Mouse (Mus musculus) small intestine, adult 2 months (tissue): ENCODE results near the gene Ralgapa2. TPM values are rescaled to one million over a fixed set of nuclear protein-coding genes. Genes with fewer than 3 reads are reported as not detected.

Experiments used
- H3K27ac ChIP-seq: fragments of 200-500 bp; 2 replicates; pipeline ENCODE4 v1.5.1; 2012; ENCODE audit warnings: low read depth, low read length, control low read depth, inconsistent platforms; ENCODE audit not compliant: insufficient read depth
- H3K27me3 ChIP-seq: fragments of 200-500 bp; 2 replicates; pipeline ENCODE4 v1.6.1; 2012; ENCODE audit warnings: mild to moderate bottlenecking, moderate library complexity, low read length, inconsistent platforms; ENCODE audit not compliant: control insufficient read depth, insufficient read depth
- H3K36me3 ChIP-seq: fragments of 200-500 bp; 2 replicates; pipeline ENCODE4 v1.6.1; 2012; ENCODE audit warnings: mild to moderate bottlenecking, low read length, control low read depth, inconsistent platforms; ENCODE audit not compliant: control insufficient read depth, insufficient read depth
- H3K4me1 ChIP-seq: fragments of 200-500 bp; 2 replicates; pipeline ENCODE4 v1.6.1; 2012; ENCODE audit warnings: low read length, inconsistent platforms, mixed read lengths; ENCODE audit not compliant: control insufficient read depth, insufficient read depth, insufficient read length
- H3K4me3 ChIP-seq: fragments of 200-500 bp; 2 replicates; pipeline ENCODE4 v1.5.1; 2012; ENCODE audit warnings: low read depth, mild to moderate bottlenecking, control low read depth, inconsistent platforms, low read length, moderate library complexity
- CTCF ChIP-seq: fragments of 200-500 bp; IDR thresholded peaks from 2 replicates; pipeline ENCODE4 v1.5.1; 2012; ENCODE audit warnings: low read depth, mild to moderate bottlenecking, control low read depth, inconsistent platforms, low read length, moderate library complexity, mixed read lengths; ENCODE audit not compliant: insufficient replicate concordance, insufficient read length; ENCODE audit errors: extremely low read depth
- POLR2A ChIP-seq: fragments of 200-500 bp; IDR thresholded peaks from 2 replicates; pipeline ENCODE4 v1.6.1; 2012; ENCODE audit warnings: low read depth, mild to moderate bottlenecking, control low read depth, inconsistent platforms, low read length, moderate library complexity
- WGBS: fragments of 180-500 bp; shearing (Covaris S2); methylation state at CpG from one replicate; pipeline ENCODE4 v1.1.7; 2018; 5-methylcytosine and 5-hydroxymethylcytosine counted together
- polyA plus RNA-seq: library from polyadenylated mRNA; depleted of rRNA; stranded (reverse); fragments of >200 nt; gene quantifications from 2 replicates; pipeline ENCODE4 v1.2.3, GENCODE M21; 2012

Gene Ralgapa2
- polyA plus RNA-seq, 1 experiment: 14.8 TPM

GRCm38 (mm10) chr2:146320666-146321065 lies 191.5 kb downstream of the Ralgapa2 start:
- H3K27me3 ChIP-seq: no peaks in the 10 kb centered on the region
- 40% methylated on average over 2 of the region's 2 CpGs for WGBS
- no peak for TF ChIP-seq POLR2A
- TF ChIP-seq CTCF: no peak
- peaks cover 3% of the 10 kb centered on the region for H3K4me1 ChIP-seq
- no peak overlapping the region for H3K4me3 ChIP-seq
- H3K27ac ChIP-seq: no peak overlapping the region
- H3K36me3 ChIP-seq: peaks cover 10% of the 10 kb centered on the region

- no peak overlapping the region for H3K4me3 ChIP-seq
- H3K4me1 ChIP-seq: no peaks in the 10 kb centered on the region
- WGBS: 39% methylated on average over 5 of the region's 5 CpGs
- H3K27ac ChIP-seq: no peak overlapping the region
- TF ChIP-seq POLR2A (no peak), CTCF (no peak)
- peaks cover 23% of the 10 kb centered on the region for H3K36me3 ChIP-seq
- H3K27me3 ChIP-seq: no peaks in the 10 kb centered on the region
Measured at GRCm38 (mm10) chr2:146314751-146315150, 197.4 kb downstream of the Ralgapa2 start.

- TF ChIP-seq POLR2A (no peak), CTCF (no peak)
- Histone ChIP-seq H3K27me3 (no peaks in the 10 kb centered on the region), H3K36me3 (peaks cover 25% of the 10 kb centered on the region), H3K27ac (no peak overlapping the region), H3K4me3 (no peak overlapping the region), H3K4me1 (no peaks in the 10 kb centered on the region)
- 89% methylated on average over 4 of the region's 4 CpGs for WGBS
Measured at GRCm38 (mm10) chr2:146313811-146314210, 198.3 kb downstream of the Ralgapa2 start.

GRCm38 (mm10) chr2:146310760-146311159 lies 201.4 kb downstream of the Ralgapa2 start:
- WGBS: 82% methylated on average over 3 of the region's 3 CpGs
- no peak for TF ChIP-seq CTCF
- TF ChIP-seq POLR2A: no peak

GRCm38 (mm10) chr2:146310291-146310690 lies 201.9 kb downstream of the Ralgapa2 start:
- Histone ChIP-seq H3K27ac (no peak overlapping the region), H3K4me1 (no peaks in the 10 kb centered on the region), H3K4me3 (no peak overlapping the region), H3K36me3 (peaks cover 24% of the 10 kb centered on the region), H3K27me3 (no peaks in the 10 kb centered on the region)
- 65% methylated on average over 6 of the region's 6 CpGs for WGBS
- TF ChIP-seq CTCF (no peak), POLR2A (no peak)

More at GRCm38 (mm10) chr2:146310760-146311159, 201.4 kb downstream of the Ralgapa2 start:
- Histone ChIP-seq H3K27me3 (no peaks in the 10 kb centered on the region), H3K36me3 (peaks cover 24% of the 10 kb centered on the region), H3K4me3 (no peak overlapping the region), H3K4me1 (no peaks in the 10 kb centered on the region), H3K27ac (no peak overlapping the region)

- 94% methylated on average over 2 of the region's 2 CpGs for WGBS
- peaks cover 22% of the 10 kb centered on the region for H3K36me3 ChIP-seq
- H3K27me3 ChIP-seq: no peaks in the 10 kb centered on the region
- no peak overlapping the region for H3K27ac ChIP-seq
- no peak overlapping the region for H3K4me3 ChIP-seq
- no peaks in the 10 kb centered on the region for H3K4me1 ChIP-seq
- TF ChIP-seq CTCF (no peak), POLR2A (no peak)
Measured at GRCm38 (mm10) chr2:146309413-146309812, 202.7 kb downstream of the Ralgapa2 start.

- H3K36me3 ChIP-seq: peaks cover 14% of the 10 kb centered on the region; the same call in 1 of the 2 replicates
- TF ChIP-seq POLR2A (no peak), CTCF (no peak)
- H3K4me3 ChIP-seq: no peak overlapping the region
- no peaks in the 10 kb centered on the region for H3K4me1 ChIP-seq
- 57% methylated on average over 3 of the region's 3 CpGs for WGBS
- H3K27ac ChIP-seq: no peak overlapping the region
- no peaks in the 10 kb centered on the region for H3K27me3 ChIP-seq
Measured at GRCm38 (mm10) chr2:146307060-146307459, 205.1 kb downstream of the Ralgapa2 start.
